Mouse (Mus musculus): Measurements from ENCODE around the gene Creb3.

DNA sequence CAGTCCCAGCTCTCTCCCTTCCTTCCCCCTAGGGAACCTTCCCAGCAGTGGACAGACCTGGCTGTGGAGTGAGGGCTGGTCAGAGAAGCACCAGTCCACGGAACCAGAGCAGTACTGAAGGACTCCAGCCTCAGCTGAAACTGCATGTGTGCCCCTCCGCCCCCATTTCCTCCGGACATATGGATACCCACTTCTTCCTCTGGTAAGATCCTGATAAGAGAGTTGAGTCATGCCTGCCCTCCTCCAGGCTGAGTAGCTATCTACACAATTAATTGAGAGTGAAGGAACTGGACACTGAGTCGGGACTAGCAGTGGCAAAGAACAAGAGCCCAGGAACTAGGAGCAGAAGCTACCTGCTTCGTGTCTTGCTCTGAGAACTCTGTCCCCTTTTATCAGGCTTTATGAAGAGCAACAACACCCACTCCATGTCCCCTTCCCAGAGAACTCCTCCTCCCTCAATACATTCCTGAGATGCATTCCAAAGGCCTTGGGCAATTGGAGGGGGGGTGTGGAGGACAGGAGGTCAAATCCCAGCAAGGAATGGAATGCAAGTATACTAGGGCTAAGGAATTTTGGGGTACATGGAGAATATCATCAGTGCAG is 4.0 kb upstream of the Creb3 start:
- TF ChIP-seq POLR2A (IDR thresholded peaks at IDR 0.05; ENCODE audit: insufficient read depth, low read length) (no peak), CTCF (IDR thresholded peaks at IDR 0.05; ENCODE audit: low read depth, low read length) (no peak), EP300 (IDR thresholded peaks at IDR 0.05; ENCODE audit: insufficient read depth, low read depth, low read length) (no peak)

Measured in ES-Bruce4 (cell line).